Mouse (Mus musculus) mouse embryonic stem cell (cell line): Measurements from ENCODE around the gene Nsl1.

Source experiments
- in situ Hi-C, 2 experiments: fragments of 300-500 bp; cut with MboI; formaldehyde crosslinking; loops; 1 replicate in 1 of 2; 3 replicates in 1 of 2; pipeline ENCODE4 v1.14.3; 2019 to 2020; ENCODE audit warnings: low sequenced_read_pairs in 2 of 2, low pct_unique_long_range_greater_than_20kb in 1 of 2, mixed read lengths in 1 of 2; ENCODE audit not compliant: unreplicated experiment in 1 of 2

The Nsl1 gene

GRCm38 (mm10) chr1:191114868-191115267 is 52.1 kb downstream of the Nsl1 start:
- in situ Hi-C loops = no loop called here

- in situ Hi-C loops = no loop called here
Measured at GRCm38 (mm10) chr1:191115514-191116238, 52.9 kb downstream of the Nsl1 start.

GRCm38 (mm10) chr1:191122744-191123143 is 59.9 kb downstream of the Nsl1 start:
- in situ Hi-C loops = no loop called here

- in situ Hi-C loops = no loop called here
Measured at GRCm38 (mm10) chr1:191123696-191124095, 60.9 kb downstream of the Nsl1 start.

GRCm38 (mm10) chr1:191124288-191124687 is 61.5 kb downstream of the Nsl1 start:
- in situ Hi-C loops = no loop called here

GRCm38 (mm10) chr1:191125811-191126638 is 63.2 kb downstream of the Nsl1 start:
- in situ Hi-C loops = no loop called here

- in situ Hi-C loops = no loop called here
Measured at GRCm38 (mm10) chr1:191131692-191132091, 68.9 kb downstream of the Nsl1 start.

GRCm38 (mm10) chr1:191132240-191132639 is 69.4 kb downstream of the Nsl1 start:
- in situ Hi-C loops = no loop called here

GRCm38 (mm10) chr1:191132934-191133333 is 70.1 kb downstream of the Nsl1 start:
- in situ Hi-C loops = no loop called here

- in situ Hi-C loops = no loop called here
Measured at GRCm38 (mm10) chr1:191135406-191135805, 72.6 kb downstream of the Nsl1 start.
